Mouse (Mus musculus): ENCODE measurements at regions not wholly inside any gene's neighbourhood (a gene's known extent, or its start where the extent isn't known, plus 50 kb on each side); places are given as distances from the start of the nearest gene placed in this dataset.

DNA sequence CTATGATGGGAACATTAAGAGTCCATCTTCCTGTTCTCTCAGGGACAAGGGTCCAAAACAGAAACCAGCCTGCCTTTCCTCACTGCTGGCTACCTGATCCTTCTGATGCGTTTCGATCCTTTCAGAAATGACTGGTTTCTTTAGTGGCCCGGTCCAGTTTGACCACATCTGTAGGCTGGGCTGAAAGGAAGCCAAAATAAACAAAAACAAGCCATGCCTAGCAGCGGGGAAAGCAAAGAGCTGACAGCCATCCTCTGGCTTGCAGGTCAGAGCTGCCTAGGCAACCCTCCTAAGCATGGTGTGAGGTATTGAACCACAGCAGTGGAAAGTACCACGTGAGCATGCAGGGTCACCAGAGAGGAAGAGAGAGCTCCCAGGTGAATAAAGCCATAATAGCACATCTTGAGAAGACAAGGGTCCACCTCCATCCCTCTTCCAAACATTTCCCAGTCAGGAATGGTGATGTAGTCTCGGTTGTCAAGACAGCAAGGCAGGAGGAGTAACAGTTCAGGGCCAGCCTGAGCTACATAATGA lies 146.6 kb downstream of the Rybp start:
- Histone ChIP-seq H3K9me3 (ENCODE audit: control insufficient read depth, low read length) (no peaks in the 10 kb centered on the region), H3K4me1 (ENCODE audit: control insufficient read depth in 2 of 2, insufficient read depth in 2 of 2, low read length in 2 of 2) (peaks cover 14 to 18% of the 10 kb centered on the region in 2 experiments), H3K4me3 (ENCODE audit: control insufficient read depth in 1 of 2, insufficient read depth in 1 of 2, low read depth in 1 of 2, low read length in 2 of 2) (no peak overlapping the region), H3K4me2 (ENCODE audit: low read length) (no peak overlapping the region), H3K27me3 (ENCODE audit: control insufficient read depth, insufficient read depth, low read length) (peaks cover 12% of the 10 kb centered on the region), H3K9ac (ENCODE audit: low read length) (no peak overlapping the region), H3K27ac (replicated peaks in 1 of 2; ENCODE audit: control insufficient read depth in 1 of 2, insufficient read depth in 1 of 2, low read depth in 2 of 2, low read length in 2 of 2) (no peak overlapping the region), H3K36me3 (ENCODE audit: control insufficient read depth, insufficient read depth, low read length) (no peaks in the 10 kb centered on the region)
- WGBS: 50% methylated on average over 6 of the region's 6 CpGs
- no peak for ATAC-seq (ENCODE audit: insufficient number of reproducible peaks, insufficient read depth, low FRiP score, low read depth)

DNA sequence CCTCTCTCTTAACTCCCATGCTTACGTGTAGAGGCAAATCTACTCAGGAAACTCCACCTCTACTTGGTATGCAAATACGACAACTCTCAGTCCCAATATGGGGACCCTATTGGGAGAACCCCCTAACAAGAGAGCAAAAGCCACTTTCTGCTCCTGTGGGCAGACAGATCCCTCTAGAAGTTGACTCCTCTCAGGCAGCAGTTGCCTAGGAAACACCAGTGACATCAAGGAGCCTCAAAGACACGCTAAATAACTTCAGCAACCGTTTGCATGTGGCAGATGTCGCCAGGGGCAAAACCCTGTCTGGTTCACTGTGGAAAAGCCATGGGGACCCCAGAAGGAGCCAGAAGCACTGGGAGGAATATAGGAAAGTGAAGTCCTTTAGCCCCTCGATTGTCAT lies 147.5 kb downstream of the Rybp start:
- H3K27ac ChIP-seq (replicated peaks in 1 of 2; ENCODE audit: control insufficient read depth in 1 of 2, insufficient read depth in 1 of 2, low read depth in 2 of 2, low read length in 2 of 2): no peak overlapping the region
- H3K9ac ChIP-seq (ENCODE audit: low read length): no peak overlapping the region
- H3K4me3 ChIP-seq (ENCODE audit: control insufficient read depth in 1 of 2, insufficient read depth in 1 of 2, low read depth in 1 of 2, low read length in 2 of 2): no peak overlapping the region
- no peaks in the 10 kb centered on the region for H3K36me3 ChIP-seq (ENCODE audit: control insufficient read depth, insufficient read depth, low read length)
- no peaks in the 10 kb centered on the region for H3K9me3 ChIP-seq (ENCODE audit: control insufficient read depth, low read length)
- no peak for ATAC-seq (ENCODE audit: insufficient number of reproducible peaks, insufficient read depth, low FRiP score, low read depth)
- peaks cover 12 to 22% of the 10 kb centered on the region in 2 experiments for H3K4me1 ChIP-seq (ENCODE audit: control insufficient read depth in 2 of 2, insufficient read depth in 2 of 2, low read length in 2 of 2)
- peaks cover 9% of the 10 kb centered on the region for H3K27me3 ChIP-seq (ENCODE audit: control insufficient read depth, insufficient read depth, low read length)
- H3K4me2 ChIP-seq (ENCODE audit: low read length): no peak overlapping the region
- WGBS: 64% methylated on average over 6 of the region's 6 CpGs

DNA sequence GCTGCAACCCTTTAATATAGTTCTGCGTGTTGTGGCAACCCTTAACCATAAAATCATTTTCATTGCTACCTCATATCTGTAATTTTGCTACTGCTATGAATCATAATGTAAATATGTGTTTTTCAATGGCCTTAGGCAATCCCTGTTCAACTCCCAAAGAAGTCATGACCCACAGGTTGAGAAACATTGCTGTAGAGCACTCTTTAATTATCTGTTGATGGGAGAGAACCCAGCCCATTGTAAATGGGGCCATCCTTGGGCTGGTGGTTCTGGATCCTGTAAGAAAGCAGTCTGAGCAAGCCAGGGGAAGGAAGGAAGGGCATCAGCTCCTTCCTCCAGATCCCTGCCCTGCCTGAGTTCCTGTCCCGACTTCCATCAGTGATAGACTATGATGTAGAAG lies 148.6 kb downstream of the Rybp start:
- Histone ChIP-seq H3K36me3 (ENCODE audit: control insufficient read depth, insufficient read depth, low read length) (no peaks in the 10 kb centered on the region), H3K27me3 (ENCODE audit: control insufficient read depth, insufficient read depth, low read length) (peaks cover 9% of the 10 kb centered on the region), H3K9me3 (ENCODE audit: control insufficient read depth, low read length) (no peaks in the 10 kb centered on the region), H3K4me2 (ENCODE audit: low read length) (no peak overlapping the region), H3K9ac (ENCODE audit: low read length) (no peak overlapping the region), H3K4me3 (ENCODE audit: control insufficient read depth in 1 of 2, insufficient read depth in 1 of 2, low read depth in 1 of 2, low read length in 2 of 2) (no peak overlapping the region), H3K27ac (replicated peaks in 1 of 2; ENCODE audit: control insufficient read depth in 1 of 2, insufficient read depth in 1 of 2, low read depth in 2 of 2, low read length in 2 of 2) (no peak overlapping the region), H3K4me1 (ENCODE audit: control insufficient read depth in 2 of 2, insufficient read depth in 2 of 2, low read length in 2 of 2) (peaks cover 6 to 12% of the 10 kb centered on the region in 2 experiments)
- 73% methylated on average over 2 of the region's 2 CpGs for WGBS
- ATAC-seq (ENCODE audit: insufficient number of reproducible peaks, insufficient read depth, low FRiP score, low read depth): no peak

DNA sequence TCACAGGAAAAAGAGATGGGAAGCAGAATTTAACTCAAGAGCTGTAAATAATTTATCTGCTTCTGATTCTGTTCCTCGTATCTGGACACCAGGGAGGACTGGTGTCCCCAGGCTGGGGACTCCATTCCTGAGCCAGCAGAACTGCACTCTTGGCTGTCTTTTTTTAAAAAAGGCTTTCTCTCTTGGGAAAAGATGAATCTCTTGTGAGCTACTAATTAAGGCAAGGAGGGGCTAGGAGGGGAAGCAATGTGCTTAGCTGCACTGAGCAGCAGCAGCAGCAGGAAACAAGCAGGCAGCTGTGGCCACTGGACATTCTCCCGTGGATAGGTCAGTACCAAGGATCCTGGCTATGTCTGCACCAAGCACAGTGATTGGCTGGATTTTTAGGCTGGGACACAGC lies 152.1 kb downstream of the Rybp start:
- 46% methylated on average over 2 of the region's 2 CpGs for WGBS
- ATAC-seq (ENCODE audit: insufficient number of reproducible peaks, insufficient read depth, low FRiP score, low read depth): no peak
- Histone ChIP-seq H3K36me3 (ENCODE audit: control insufficient read depth, insufficient read depth, low read length) (no peaks in the 10 kb centered on the region), H3K27me3 (ENCODE audit: control insufficient read depth, insufficient read depth, low read length) (peaks cover 7% of the 10 kb centered on the region), H3K9me3 (ENCODE audit: control insufficient read depth, low read length) (no peaks in the 10 kb centered on the region), H3K4me3 (ENCODE audit: control insufficient read depth in 1 of 2, insufficient read depth in 1 of 2, low read depth in 1 of 2, low read length in 2 of 2) (no peak overlapping the region), H3K27ac (replicated peaks in 1 of 2; ENCODE audit: control insufficient read depth in 1 of 2, insufficient read depth in 1 of 2, low read depth in 2 of 2, low read length in 2 of 2) (no peak overlapping the region), H3K4me2 (ENCODE audit: low read length) (no peak overlapping the region), H3K9ac (ENCODE audit: low read length) (no peak overlapping the region), H3K4me1 (ENCODE audit: control insufficient read depth in 2 of 2, insufficient read depth in 2 of 2, low read length in 2 of 2) (peaks cover 13 to 20% of the 10 kb centered on the region in 2 experiments)

DNA sequence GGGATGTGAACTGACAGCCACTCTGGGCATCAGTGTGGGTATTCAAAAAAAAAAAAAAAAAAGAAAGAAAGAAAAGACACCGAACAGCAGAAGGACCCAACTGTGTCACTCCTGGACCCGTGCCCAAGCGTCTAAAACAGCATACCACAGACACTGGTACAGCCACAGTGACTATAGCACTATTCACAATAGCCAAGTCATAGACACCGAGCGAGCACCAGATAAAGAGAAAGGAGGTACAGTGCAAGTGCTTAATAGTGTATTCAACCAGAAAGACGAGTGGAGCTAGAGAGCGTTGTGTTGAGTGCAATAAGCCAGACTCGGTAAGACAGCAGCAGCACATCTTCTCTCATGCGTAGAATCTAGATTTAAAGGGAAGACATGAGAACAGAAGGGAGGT lies 153.3 kb downstream of the Rybp start:
- Histone ChIP-seq H3K4me1 (ENCODE audit: control insufficient read depth in 2 of 2, insufficient read depth in 2 of 2, low read length in 2 of 2) (peaks cover 15 to 20% of the 10 kb centered on the region in 2 experiments), H3K4me3 (ENCODE audit: control insufficient read depth in 1 of 2, insufficient read depth in 1 of 2, low read depth in 1 of 2, low read length in 2 of 2) (no peak overlapping the region), H3K27ac (replicated peaks in 1 of 2; ENCODE audit: control insufficient read depth in 1 of 2, insufficient read depth in 1 of 2, low read depth in 2 of 2, low read length in 2 of 2) (0 out of 4 replicates have a peak overlapping the region, but pooled peaks of 1 of the 2 experiments have one; percentile 84), H3K9ac (ENCODE audit: low read length) (no peak overlapping the region), H3K9me3 (ENCODE audit: control insufficient read depth, low read length) (no peaks in the 10 kb centered on the region), H3K27me3 (ENCODE audit: control insufficient read depth, insufficient read depth, low read length) (no peaks in the 10 kb centered on the region), H3K36me3 (ENCODE audit: control insufficient read depth, insufficient read depth, low read length) (no peaks in the 10 kb centered on the region), H3K4me2 (ENCODE audit: low read length) (no peak overlapping the region)
- no peak for ATAC-seq (ENCODE audit: insufficient number of reproducible peaks, insufficient read depth, low FRiP score, low read depth)
- WGBS: 49% methylated on average over 9 of the region's 9 CpGs

DNA sequence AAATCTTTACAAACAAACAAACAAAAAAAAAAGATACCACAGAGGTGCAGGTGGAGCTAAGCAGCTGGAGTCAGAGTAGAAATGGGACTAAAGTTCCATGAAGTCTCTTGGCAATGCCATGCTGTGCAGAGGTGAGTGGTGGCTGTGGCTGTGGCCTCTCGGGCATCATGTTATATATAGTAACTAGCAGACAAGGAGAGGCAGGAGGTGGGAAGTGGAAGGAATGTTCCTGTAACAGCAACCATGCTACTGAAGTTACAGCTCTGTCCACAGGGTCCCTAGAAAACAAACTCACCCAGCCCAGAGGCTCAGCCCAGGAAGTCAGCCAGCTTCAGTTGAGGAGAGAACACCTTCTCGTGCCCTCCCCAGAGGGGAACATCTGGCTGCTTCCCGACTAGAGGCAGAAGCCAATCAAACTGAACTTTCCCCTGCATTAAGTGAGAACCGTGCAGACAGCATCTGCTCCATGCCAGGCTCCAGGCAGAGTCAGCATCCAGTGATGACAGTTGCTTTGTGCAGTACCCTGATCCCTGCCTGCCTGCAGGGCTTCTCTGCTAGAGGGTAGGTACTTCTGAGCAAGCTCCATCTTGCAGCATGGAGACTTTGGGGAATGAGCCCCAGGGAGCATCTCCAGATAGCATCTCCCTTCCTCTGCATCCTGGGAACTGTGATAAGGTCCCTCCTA lies 154.2 kb downstream of the Rybp start:
- no peaks in the 10 kb centered on the region for H3K36me3 ChIP-seq (ENCODE audit: control insufficient read depth, insufficient read depth, low read length)
- ATAC-seq (ENCODE audit: insufficient number of reproducible peaks, insufficient read depth, low FRiP score, low read depth): 0 out of 2 replicates have a peak, but pooled peaks have one; percentile 35
- H3K9me3 ChIP-seq (ENCODE audit: control insufficient read depth, low read length): no peaks in the 10 kb centered on the region
- peaks cover 15 to 23% of the 10 kb centered on the region in 2 experiments for H3K4me1 ChIP-seq (ENCODE audit: control insufficient read depth in 2 of 2, insufficient read depth in 2 of 2, low read length in 2 of 2)
- no peak overlapping the region for H3K4me3 ChIP-seq (ENCODE audit: control insufficient read depth in 1 of 2, insufficient read depth in 1 of 2, low read depth in 1 of 2, low read length in 2 of 2)
- peak overlapping the region; percentile 44 for H3K4me2 ChIP-seq (ENCODE audit: low read length)
- H3K27ac ChIP-seq (replicated peaks in 1 of 2; ENCODE audit: control insufficient read depth in 1 of 2, insufficient read depth in 1 of 2, low read depth in 2 of 2, low read length in 2 of 2): peak overlapping the region; percentile 84 to 85
- no peak overlapping the region for H3K9ac ChIP-seq (ENCODE audit: low read length)
- 11% methylated on average over 4 of the region's 4 CpGs for WGBS
- H3K27me3 ChIP-seq (ENCODE audit: control insufficient read depth, insufficient read depth, low read length): no peaks in the 10 kb centered on the region

DNA sequence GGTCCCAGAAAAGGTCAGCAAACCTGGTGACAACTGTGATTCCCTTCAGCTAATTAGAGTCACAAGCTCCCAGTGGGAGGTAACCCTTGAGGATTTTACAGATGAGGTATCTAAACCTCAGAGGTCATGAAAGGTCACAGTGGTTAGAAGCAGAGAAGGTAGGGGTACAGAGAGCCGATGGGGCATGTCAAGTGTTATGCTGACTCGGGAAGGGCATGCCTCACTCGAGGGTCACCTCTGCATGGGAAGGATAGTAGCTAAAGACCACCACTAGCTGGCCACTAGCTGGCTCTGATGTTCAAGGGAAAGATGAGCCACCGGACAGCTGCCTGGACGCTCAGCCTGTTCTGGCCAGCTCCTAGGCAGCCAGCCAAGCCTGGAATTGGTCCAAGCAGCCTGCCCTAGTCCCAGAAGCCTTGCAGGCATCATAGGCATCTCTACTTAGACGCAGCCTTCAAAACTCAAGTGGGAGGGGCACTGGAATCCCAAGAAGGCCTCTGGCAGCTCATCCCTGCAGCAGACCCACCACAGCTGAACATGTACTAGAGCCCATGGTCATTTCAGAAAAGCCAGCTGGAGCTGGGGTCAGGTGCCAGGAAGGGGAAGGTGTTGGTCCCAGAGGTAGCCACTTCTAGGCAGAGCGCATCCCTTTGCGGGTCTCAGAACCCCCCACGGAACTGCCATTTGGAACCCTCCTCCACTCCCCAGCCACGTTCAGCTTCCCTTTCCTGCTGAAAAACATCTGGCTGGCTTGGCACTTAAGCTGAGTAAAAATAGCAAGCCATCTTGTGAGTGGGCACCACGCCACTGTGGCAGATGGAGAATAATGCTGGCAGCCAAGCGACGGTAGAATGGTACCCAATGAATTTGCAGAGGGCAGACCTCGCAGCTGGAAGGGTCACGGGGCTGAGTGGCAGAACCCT lies 159.8 kb downstream of the Rybp start:
- H3K4me3 ChIP-seq (ENCODE audit: control insufficient read depth in 1 of 2, insufficient read depth in 1 of 2, low read depth in 1 of 2, low read length in 2 of 2): no peak overlapping the region
- no peaks in the 10 kb centered on the region for H3K36me3 ChIP-seq (ENCODE audit: control insufficient read depth, insufficient read depth, low read length)
- no peaks in the 10 kb centered on the region for H3K9me3 ChIP-seq (ENCODE audit: control insufficient read depth, low read length)
- peak overlapping the region; percentile 14 to 64; a peak in 3 of 4 replicates for H3K27ac ChIP-seq (replicated peaks in 1 of 2; ENCODE audit: control insufficient read depth in 1 of 2, insufficient read depth in 1 of 2, low read depth in 2 of 2, low read length in 2 of 2)
- peak; percentile 65 for ATAC-seq (ENCODE audit: insufficient number of reproducible peaks, insufficient read depth, low FRiP score, low read depth)
- H3K27me3 ChIP-seq (ENCODE audit: control insufficient read depth, insufficient read depth, low read length): no peaks in the 10 kb centered on the region
- peaks cover 15 to 33% of the 10 kb centered on the region in 2 experiments for H3K4me1 ChIP-seq (ENCODE audit: control insufficient read depth in 2 of 2, insufficient read depth in 2 of 2, low read length in 2 of 2)
- no peak overlapping the region for H3K9ac ChIP-seq (ENCODE audit: low read length)
- 25% methylated on average over 15 of the region's 15 CpGs for WGBS
- H3K4me2 ChIP-seq (ENCODE audit: low read length): peak overlapping the region; percentile 33; the same call in 1 of the 2 replicates

Data from heart, embryonic 14.5 days (tissue).